Mouse (Mus musculus) olfactory bulb, adult 2 months (tissue): ENCODE data around the gene Actn3. TPM values are rescaled to one million over a fixed set of nuclear protein-coding genes. Genes with fewer than 3 reads are reported as not detected.
A peak's percentile ranks its signal among the peaks of the same experiment; 100 is the strongest.
"Not testable (repeated sequence)": the region's sequence is repeated elsewhere in the genome, so short reads cannot be mapped to it uniquely, and the experiment has no call there.

Source experiments
- H3K27ac ChIP-seq: fragments of 200-500 bp; 2 replicates; pipeline ENCODE4 v1.5.1; 2012; ENCODE audit warnings: low read depth, low read length; ENCODE audit not compliant: insufficient read depth
- H3K4me1 ChIP-seq: fragments of 200-500 bp; 2 replicates; pipeline ENCODE4 v1.6.1; 2012; ENCODE audit warnings: low read length; ENCODE audit not compliant: control insufficient read depth, insufficient read depth
- H3K4me3 ChIP-seq: fragments of 200-500 bp; 2 replicates; pipeline ENCODE4 v1.5.1; 2012; ENCODE audit warnings: mild to moderate bottlenecking, low read depth, low read length, moderate library complexity; ENCODE audit not compliant: insufficient read depth
- CTCF ChIP-seq: fragments of 200-500 bp; IDR thresholded peaks from 2 replicates; pipeline ENCODE4 v1.5.1; 2012; ENCODE audit warnings: low read depth, mild to moderate bottlenecking, low read length, moderate library complexity; ENCODE audit not compliant: insufficient read depth
- POLR2A ChIP-seq: fragments of 200-500 bp; IDR thresholded peaks from 2 replicates; pipeline ENCODE4 v1.6.1; 2012; ENCODE audit warnings: mild to moderate bottlenecking, low read depth, low read length, moderate library complexity; ENCODE audit not compliant: insufficient read depth
- WGBS: fragments of 180-500 bp; shearing (Covaris S2); methylation state at CpG from one replicate; pipeline ENCODE4 v1.1.7; 2018; 5-methylcytosine and 5-hydroxymethylcytosine counted together
- polyA plus RNA-seq: library from polyadenylated mRNA; stranded (reverse); fragments of >200 nt; gene quantifications from 2 replicates; pipeline ENCODE4 v1.2.4, GENCODE M21; 2012; ENCODE audit warnings: low replicate concordance; ENCODE audit not compliant: missing spikeins, insufficient read depth, insufficient read length

Gene Actn3
- polyA plus RNA-seq, 1 experiment = not detected

- TF ChIP-seq CTCF (no peak), POLR2A (no peak)
- no peaks in the 10 kb centered on the region; the same call in 1 of the 2 replicates for H3K4me1 ChIP-seq
- H3K4me3 ChIP-seq = no peak overlapping the region
- H3K27ac ChIP-seq = no peak overlapping the region
- 69% methylated on average over 16 of the region's 16 CpGs for WGBS
Measured at GRCm38 (mm10) chr19:4828444-4829114, 49.1 kb downstream of the Actn3 start.

DNA sequence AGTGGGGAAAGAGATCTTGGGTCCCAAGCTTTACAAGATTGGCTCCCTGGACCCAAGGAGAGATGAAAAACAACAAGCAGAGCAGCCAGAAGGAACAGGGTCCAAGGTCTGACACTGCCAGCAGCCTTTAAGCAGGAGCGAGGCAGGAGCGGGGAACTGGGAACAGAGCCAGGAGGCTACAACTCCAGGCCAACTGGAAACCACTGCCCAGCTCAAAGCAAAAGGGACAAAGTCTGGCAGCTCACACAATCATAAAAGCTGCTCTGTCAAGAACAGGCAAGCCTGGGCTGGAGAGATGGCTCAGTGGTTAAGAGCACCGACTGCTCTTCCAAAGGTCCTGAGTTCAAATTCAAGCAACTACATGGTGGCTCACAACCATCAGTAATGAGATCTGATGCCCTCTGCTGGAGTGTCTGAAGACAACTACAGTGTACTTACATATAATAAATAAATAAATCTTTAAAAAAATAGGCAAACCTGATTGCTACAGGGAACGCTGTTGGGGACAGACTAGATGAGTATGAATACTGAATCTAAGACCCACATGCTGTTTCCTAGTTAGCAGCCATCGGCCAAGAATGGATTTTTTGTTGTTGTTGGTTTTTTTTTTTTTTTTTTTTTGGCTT is 56.9 kb downstream of the Actn3 start:
- no peak overlapping the region for H3K27ac ChIP-seq
- H3K4me1 ChIP-seq = no peaks in the 10 kb centered on the region
- 42% methylated on average over 5 of the region's 5 CpGs for WGBS
- TF ChIP-seq CTCF (no peak), POLR2A (no peak)
- no peak overlapping the region for H3K4me3 ChIP-seq

DNA sequence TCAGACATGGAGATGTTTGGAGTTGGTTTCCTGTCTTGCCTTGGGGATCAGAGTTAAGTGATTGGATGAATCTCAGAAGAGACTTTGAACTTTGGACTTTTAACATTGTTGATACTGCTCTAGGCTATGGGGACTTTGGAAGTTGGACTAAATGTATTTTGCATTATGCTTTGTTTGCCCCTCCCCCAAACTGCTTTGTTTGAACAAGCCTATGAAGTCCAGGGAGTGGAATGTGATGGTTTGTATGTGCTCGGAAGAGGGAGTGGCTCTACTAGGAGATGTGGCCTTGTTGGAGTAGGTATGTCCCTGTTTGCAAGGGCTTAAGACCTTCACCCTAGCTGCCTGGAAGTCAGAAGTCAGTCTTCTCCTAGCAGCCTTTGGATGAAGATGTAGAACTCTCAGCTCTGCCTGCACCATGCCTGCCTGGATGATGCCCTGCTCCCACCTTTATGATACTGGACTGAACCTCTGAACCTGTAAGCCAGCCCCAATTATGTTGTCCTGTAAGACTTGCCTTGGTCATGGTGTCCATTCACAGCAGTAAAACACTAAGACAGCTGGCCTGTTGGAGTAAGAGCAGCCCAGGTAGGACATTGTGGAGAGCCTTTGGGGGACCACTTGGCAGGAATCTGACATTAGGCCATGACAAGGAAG is 60.4 kb downstream of the Actn3 start:
- no peak overlapping the region for H3K4me3 ChIP-seq
- WGBS = 63% methylated on average over 1 of the region's 1 CpGs
- no peak for TF ChIP-seq POLR2A
- TF ChIP-seq CTCF = no peak
- H3K27ac ChIP-seq = no peak overlapping the region
- H3K4me1 ChIP-seq = no peaks in the 10 kb centered on the region

GRCm38 (mm10) chr19:4813015-4813414 is 64.7 kb downstream of the Actn3 start:
- Histone ChIP-seq H3K4me1 (0 out of 2 replicates have a peak, but pooled peaks cover 2% of the 10 kb centered on the region), H3K4me3 (no peak overlapping the region), H3K27ac (no peak overlapping the region)
- WGBS = 77% methylated on average over 6 of the region's 6 CpGs
- TF ChIP-seq CTCF (no peak), POLR2A (no peak)

DNA sequence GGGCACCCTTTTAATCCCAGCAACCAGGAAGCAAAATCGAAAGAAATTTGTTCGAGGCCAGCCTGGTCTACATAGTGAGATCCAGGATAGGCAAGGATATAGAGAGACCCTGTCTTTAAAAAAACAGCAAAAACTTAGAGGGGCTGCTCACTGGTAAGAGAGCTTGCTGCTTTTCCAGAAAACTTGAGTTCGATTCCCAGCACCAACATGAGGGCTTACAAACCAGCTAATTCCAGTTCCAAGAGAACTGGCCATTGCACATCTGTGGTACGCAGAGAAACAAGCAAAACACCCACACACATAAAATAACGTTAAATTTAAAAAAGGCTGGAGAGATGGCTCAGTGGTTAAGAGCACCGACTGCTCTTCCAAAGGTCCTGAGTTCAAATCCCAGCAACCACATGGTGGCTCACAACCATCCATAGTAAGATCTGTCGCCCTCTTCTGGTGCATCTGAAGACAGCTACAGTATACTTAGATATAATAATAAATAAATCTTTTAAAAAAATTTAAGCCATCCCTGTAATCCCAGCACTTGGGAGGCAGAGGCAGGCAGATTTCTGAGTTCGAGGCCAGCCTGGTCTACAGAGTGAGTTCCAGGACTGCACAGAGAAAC is 65.3 kb downstream of the Actn3 start:
- 77% methylated on average over 8 of the region's 8 CpGs for WGBS
- not testable (repeated sequence) for H3K4me3 ChIP-seq, H3K27ac ChIP-seq

GRCm38 (mm10) chr19:4811909-4812242 is 65.8 kb downstream of the Actn3 start:
- H3K27ac ChIP-seq = peak overlapping the region; percentile 76
- 2% methylated on average over 12 of the region's 12 CpGs for WGBS
- peak overlapping the region; percentile 65 for H3K4me3 ChIP-seq
- TF ChIP-seq POLR2A (no peak), CTCF (no peak)
- H3K4me1 ChIP-seq = 0 out of 2 replicates have a peak, but pooled peaks cover 2% of the 10 kb centered on the region

More for the DNA sequence above, 65.3 kb downstream of the Actn3 start:
- H3K4me1 ChIP-seq = not testable (repeated sequence)

Other genes starting within 250 kb of the Actn3 start
- not detected in 2 replicates for gene Gm960, start 179.2 kb downstream of the Actn3 start, polyA plus RNA-seq
- gene Sptbn2, start 166.7 kb downstream of the Actn3 start, polyA plus RNA-seq = 60.8 TPM in 1 of 2 replicates, not detected in the other
- not detected in 2 replicates for gene Rbm4b, start 121.4 kb downstream of the Actn3 start, polyA plus RNA-seq
- 103 TPM in 1 of 2 replicates, not detected in the other for gene Rbm4, start 84.0 kb downstream of the Actn3 start, polyA plus RNA-seq
- not detected in 2 replicates for gene Gm21992, start 66.3 kb downstream of the Actn3 start, polyA plus RNA-seq
- gene Rbm14, start 66.3 kb downstream of the Actn3 start, polyA plus RNA-seq = not detected in 2 replicates
- gene Ccs, start 38.6 kb downstream of the Actn3 start, polyA plus RNA-seq = not detected in 2 replicates
- not detected in 2 replicates for gene Ccdc87, start 38.5 kb downstream of the Actn3 start, polyA plus RNA-seq
- not detected in 2 replicates for gene Ctsf, start 22.8 kb downstream of the Actn3 start, polyA plus RNA-seq
- not detected in 2 replicates for gene Zdhhc24, start 759 bp upstream of the Actn3 start, polyA plus RNA-seq
- gene Bbs1, start 28.7 kb upstream of the Actn3 start, polyA plus RNA-seq = not detected in 2 replicates
- gene Dpp3, start 50.4 kb upstream of the Actn3 start, polyA plus RNA-seq = not detected in 2 replicates
- not detected in 2 replicates for gene Peli3, start 65.2 kb upstream of the Actn3 start, polyA plus RNA-seq
- gene Mrpl11, start 84.2 kb upstream of the Actn3 start, polyA plus RNA-seq = not detected in 2 replicates
- gene Npas4, start 112.4 kb upstream of the Actn3 start, polyA plus RNA-seq = not detected in 2 replicates
- gene Slc29a2, start 146.0 kb upstream of the Actn3 start, polyA plus RNA-seq = not detected in 2 replicates
- gene B4gat1, start 160.9 kb upstream of the Actn3 start, polyA plus RNA-seq = not detected in 2 replicates
- gene AC124502.3, start 161.0 kb upstream of the Actn3 start, polyA plus RNA-seq = not detected in 2 replicates
- gene Brms1, start 163.4 kb upstream of the Actn3 start, polyA plus RNA-seq = not detected in 2 replicates
- gene Rin1, start 172.6 kb upstream of the Actn3 start, polyA plus RNA-seq = not detected in 2 replicates
- gene Cd248, start 190.2 kb upstream of the Actn3 start, polyA plus RNA-seq = not detected in 2 replicates
- not detected in 2 replicates for gene Tmem151a, start 207.6 kb upstream of the Actn3 start, polyA plus RNA-seq
- not detected in 2 replicates for gene Yif1a, start 210.6 kb upstream of the Actn3 start, polyA plus RNA-seq
- gene Cnih2, start 220.6 kb upstream of the Actn3 start, polyA plus RNA-seq = not detected in 2 replicates
- not detected in 2 replicates for gene Rab1b, start 229.2 kb upstream of the Actn3 start, polyA plus RNA-seq
- gene Klc2, start 240.7 kb upstream of the Actn3 start, polyA plus RNA-seq = not detected in 2 replicates